Mouse (Mus musculus): ENCODE measurements at regions not wholly inside any gene's neighbourhood (a gene's known extent, or its start where the extent isn't known, plus 50 kb on each side); places are given as distances from the start of the nearest gene placed in this dataset.

DNA sequence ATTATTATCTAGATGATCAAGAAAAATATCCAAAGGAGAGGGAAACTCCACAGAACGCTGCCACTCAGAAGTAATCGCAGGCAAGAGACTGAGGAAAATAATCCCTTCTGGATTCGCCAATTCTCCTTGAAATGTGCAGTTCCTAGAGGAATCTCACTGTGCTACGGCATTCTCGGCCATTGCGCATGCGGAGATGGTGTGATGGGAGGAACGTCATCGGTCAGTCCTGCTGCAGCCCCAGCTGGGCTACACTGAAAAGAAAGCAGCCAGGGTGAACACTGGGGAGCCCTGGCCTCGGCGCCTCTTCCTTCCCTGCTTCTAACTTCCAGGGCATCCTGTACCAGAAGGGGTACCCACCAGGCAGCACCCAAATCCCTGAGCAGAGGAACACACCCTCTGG is 548.0 kb upstream of the Gm19410 start:
- Histone ChIP-seq H3K4me2 (no peak overlapping the region), H3K9me3 (no peaks in the 10 kb centered on the region), H3K9ac (no peak overlapping the region), H3K36me3 (no peaks in the 10 kb centered on the region), H3K4me3 (no peak overlapping the region), H3K27ac (replicated peaks) (no peak overlapping the region), H3K27me3 (replicated peaks) (no peaks in the 10 kb centered on the region), H3K4me1 (peaks cover 4% of the 10 kb centered on the region)
- WGBS: 80% methylated on average over 11 of the region's 11 CpGs
- no peak for ATAC-seq (ENCODE audit: extremely low read depth, insufficient number of reproducible peaks, low FRiP score, low TSS enrichment)

DNA sequence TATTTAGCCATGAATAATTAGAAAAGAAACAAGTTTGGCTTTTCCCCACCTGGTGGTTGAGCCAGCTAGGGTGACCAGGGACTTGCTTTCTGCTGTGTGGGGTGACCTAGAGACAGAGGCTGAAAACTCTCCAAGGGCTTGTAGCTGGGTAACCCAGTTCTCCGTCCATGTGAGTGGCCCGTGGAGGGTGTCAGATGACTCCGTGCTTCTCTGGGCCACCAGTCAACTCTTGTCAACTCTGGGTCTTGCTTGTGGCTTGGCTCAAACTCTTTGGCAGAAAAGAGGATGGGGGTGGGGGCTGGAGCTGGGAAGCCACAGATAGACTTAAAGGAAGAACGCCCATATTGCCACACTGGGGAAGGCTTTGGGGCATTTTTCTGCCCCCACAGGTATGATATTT is 547.3 kb upstream of the Gm19410 start:
- WGBS: 51% methylated on average over 4 of the region's 4 CpGs
- Histone ChIP-seq H3K27ac (replicated peaks) (no peak overlapping the region), H3K9ac (no peak overlapping the region), H3K4me1 (peaks cover 4% of the 10 kb centered on the region), H3K9me3 (no peaks in the 10 kb centered on the region), H3K27me3 (replicated peaks) (no peaks in the 10 kb centered on the region), H3K4me2 (no peak overlapping the region), H3K36me3 (no peaks in the 10 kb centered on the region), H3K4me3 (no peak overlapping the region)
- ATAC-seq (ENCODE audit: extremely low read depth, insufficient number of reproducible peaks, low FRiP score, low TSS enrichment): no peak

DNA sequence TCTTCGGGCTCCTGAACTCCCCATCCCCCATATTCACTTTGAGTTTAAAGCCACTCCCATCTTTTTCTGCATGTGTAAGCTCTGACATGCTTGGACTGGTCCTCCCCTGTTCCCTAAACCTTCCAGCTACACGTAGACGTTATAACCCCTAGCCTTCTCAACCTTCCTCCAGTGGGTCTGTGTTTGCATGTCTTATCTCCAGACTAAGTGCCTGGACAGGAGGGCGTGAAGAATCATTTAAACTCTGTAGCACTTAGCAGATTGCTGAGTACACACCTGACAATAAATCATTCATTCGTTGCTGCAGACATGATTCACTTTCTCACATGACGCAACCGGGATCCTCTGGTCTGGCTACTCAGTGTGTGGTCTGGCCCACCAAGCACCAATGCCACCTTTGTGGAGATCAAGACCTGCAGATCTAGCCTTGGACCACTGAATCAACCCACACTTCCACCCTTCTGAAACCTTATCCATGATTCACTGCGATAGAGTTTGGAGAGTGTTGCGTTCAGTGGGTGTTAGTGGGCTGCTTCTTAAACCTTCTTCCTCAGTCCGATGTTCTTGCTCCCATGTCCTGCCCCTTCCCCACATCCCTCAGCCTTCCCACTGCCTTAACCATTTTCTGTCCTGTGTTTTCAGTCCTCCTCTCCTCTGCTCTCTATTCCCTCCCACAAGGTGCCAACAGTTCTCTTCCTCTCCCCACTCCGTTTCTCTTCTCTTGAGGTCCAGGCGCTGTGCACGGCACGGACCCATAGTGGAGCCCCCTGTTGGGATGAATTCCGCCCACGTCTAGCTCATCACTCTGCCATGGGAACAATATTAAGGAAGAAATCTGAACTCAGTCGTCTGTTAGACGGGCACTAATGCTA is 541.3 kb upstream of the Gm19410 start:
- H3K27ac ChIP-seq (replicated peaks): no peak overlapping the region
- H3K4me2 ChIP-seq: no peak overlapping the region
- no peaks in the 10 kb centered on the region for H3K27me3 ChIP-seq (replicated peaks)
- no peaks in the 10 kb centered on the region for H3K4me1 ChIP-seq
- H3K36me3 ChIP-seq: no peaks in the 10 kb centered on the region
- H3K9ac ChIP-seq: no peak overlapping the region
- no peak overlapping the region for H3K4me3 ChIP-seq
- WGBS: 70% methylated on average over 18 of the region's 18 CpGs
- ATAC-seq (ENCODE audit: extremely low read depth, insufficient number of reproducible peaks, low FRiP score, low TSS enrichment): no peak
- no peaks in the 10 kb centered on the region for H3K9me3 ChIP-seq

DNA sequence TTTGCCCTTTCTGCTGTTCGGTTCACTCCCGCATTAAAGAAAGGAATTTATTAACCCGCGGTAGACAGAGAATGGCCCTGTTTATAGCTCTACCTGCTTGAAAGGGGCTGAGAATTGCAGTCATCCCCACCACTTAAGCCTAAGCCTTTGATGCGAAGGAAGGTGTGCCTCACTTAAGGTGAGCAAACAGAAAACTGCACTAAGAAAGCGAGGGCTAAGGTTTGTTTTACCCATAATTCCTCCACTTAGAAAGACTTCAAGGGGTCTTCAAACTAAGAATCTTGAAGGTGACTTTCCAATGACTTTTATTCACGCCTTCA is 540.7 kb upstream of the Gm19410 start:
- Histone ChIP-seq H3K9ac (no peak overlapping the region), H3K27me3 (replicated peaks) (no peaks in the 10 kb centered on the region), H3K27ac (replicated peaks) (no peak overlapping the region), H3K4me3 (no peak overlapping the region), H3K36me3 (no peaks in the 10 kb centered on the region), H3K4me2 (no peak overlapping the region), H3K4me1 (no peaks in the 10 kb centered on the region), H3K9me3 (no peaks in the 10 kb centered on the region)
- ATAC-seq (ENCODE audit: extremely low read depth, insufficient number of reproducible peaks, low FRiP score, low TSS enrichment): no peak
- WGBS: 74% methylated on average over 7 of the region's 7 CpGs

DNA sequence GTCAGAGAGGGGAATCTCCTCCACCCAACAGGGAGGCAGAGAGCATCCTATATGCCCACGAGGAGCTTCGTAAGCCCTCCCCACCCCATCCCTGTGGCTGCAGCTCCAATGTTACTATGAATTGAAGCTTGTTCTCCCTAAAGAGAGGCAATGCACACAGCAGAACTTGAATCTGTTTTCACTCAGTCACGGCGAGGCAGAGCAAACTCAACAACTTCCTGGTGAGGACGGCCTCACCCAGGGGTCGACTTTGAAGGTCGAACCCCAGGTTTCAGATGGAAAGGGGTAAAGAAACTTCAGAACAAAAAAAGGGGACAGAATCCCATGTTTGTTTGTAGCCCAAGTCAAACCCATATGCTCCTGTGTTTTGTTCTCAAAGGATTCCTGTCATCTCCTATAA is 538.5 kb upstream of the Gm19410 start:
- no peak overlapping the region for H3K27ac ChIP-seq (replicated peaks)
- no peak overlapping the region for H3K4me3 ChIP-seq
- no peaks in the 10 kb centered on the region for H3K9me3 ChIP-seq
- H3K4me1 ChIP-seq: no peaks in the 10 kb centered on the region
- no peaks in the 10 kb centered on the region for H3K27me3 ChIP-seq (replicated peaks)
- H3K9ac ChIP-seq: no peak overlapping the region
- no peaks in the 10 kb centered on the region for H3K36me3 ChIP-seq
- WGBS: 56% methylated on average over 7 of the region's 7 CpGs
- no peak for ATAC-seq (ENCODE audit: extremely low read depth, insufficient number of reproducible peaks, low FRiP score, low TSS enrichment)
- H3K4me2 ChIP-seq: no peak overlapping the region

DNA sequence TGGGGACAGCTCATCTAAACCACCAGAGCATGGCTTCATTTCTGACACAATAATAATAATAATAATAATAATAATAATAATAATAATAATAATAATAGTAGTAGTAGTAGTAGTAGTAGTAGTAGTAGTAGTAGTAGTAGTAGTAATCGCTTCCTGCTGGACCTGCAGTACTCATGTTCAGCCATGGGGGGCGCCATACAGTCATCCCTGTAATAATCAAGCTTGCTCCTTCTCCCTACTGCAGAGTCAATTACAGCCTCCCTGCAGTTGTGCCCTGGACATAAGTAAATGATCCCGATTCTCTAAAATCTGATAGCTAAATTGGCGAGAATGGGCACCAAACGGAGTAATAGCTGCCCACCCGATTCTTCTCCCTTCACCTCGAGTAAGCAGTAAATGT is 537.1 kb upstream of the Gm19410 start:
- Histone ChIP-seq H3K4me3 (no peak overlapping the region), H3K4me1 (peaks cover 2% of the 10 kb centered on the region; the same call in 1 of the 2 replicates), H3K36me3 (no peaks in the 10 kb centered on the region), H3K27me3 (replicated peaks) (no peaks in the 10 kb centered on the region), H3K27ac (replicated peaks) (no peak overlapping the region), H3K9me3 (no peaks in the 10 kb centered on the region), H3K9ac (no peak overlapping the region), H3K4me2 (no peak overlapping the region)
- WGBS: 71% methylated on average over 7 of the region's 7 CpGs
- ATAC-seq (ENCODE audit: extremely low read depth, insufficient number of reproducible peaks, low FRiP score, low TSS enrichment): no peak

DNA sequence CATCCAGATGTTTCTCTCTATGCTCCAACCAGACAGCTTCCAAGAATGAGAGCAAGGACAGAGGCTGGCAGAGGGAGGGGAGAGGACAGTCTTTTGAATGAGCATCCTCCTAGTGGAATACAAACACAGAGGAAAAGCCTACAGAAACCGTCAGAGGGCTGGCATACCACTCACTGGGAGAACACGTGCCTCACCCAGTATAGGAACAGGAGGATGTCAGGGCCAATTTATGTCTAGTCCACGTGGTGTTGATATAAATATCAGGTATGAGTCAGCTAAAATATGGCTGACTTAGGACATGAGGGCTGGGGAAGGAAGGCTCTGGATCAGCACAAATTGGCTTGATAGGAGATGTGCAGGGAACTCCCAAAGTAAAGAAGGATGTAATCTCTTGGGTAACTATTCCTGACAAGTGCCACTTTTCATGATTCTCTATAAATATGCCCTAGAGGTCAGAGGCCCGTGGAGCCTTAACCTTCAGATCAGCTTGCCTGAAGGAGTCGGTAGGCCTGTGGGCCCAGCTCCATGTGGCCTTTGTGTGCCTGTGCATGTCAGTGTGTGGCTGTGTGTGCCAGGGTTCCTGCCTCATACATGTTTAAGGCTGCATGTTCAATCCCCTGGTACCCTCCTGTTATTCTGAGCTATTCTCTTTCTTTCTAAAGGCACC is 531.9 kb upstream of the Gm19410 start:
- H3K4me3 ChIP-seq: no peak overlapping the region
- no peaks in the 10 kb centered on the region for H3K36me3 ChIP-seq
- H3K27me3 ChIP-seq (replicated peaks): no peaks in the 10 kb centered on the region
- H3K9me3 ChIP-seq: no peaks in the 10 kb centered on the region
- no peak overlapping the region for H3K9ac ChIP-seq
- no peak overlapping the region for H3K27ac ChIP-seq (replicated peaks)
- WGBS: 35% methylated on average over 5 of the region's 5 CpGs
- ATAC-seq (ENCODE audit: extremely low read depth, insufficient number of reproducible peaks, low FRiP score, low TSS enrichment): no peak
- no peak overlapping the region for H3K4me2 ChIP-seq
- H3K4me1 ChIP-seq: peaks cover 28% of the 10 kb centered on the region

DNA sequence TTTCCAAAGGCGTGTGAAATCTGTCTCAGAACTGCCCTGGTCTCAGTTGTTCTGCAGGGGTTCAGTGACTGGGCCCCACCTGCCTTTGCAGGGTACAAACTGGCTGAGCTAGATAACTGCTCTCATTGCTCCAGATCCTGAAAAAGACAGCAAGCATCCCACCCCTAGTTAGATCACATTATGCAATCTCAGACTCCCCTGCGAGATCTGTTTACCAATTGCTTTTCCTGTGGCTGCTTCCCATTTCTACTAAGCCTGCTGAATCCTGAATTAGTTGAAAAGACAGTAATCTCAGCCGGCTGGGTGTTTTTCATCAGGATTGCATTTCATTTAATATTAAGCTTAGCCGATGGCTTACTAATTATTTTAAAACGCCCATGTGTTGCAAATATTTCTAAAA is 531.2 kb upstream of the Gm19410 start:
- no peaks in the 10 kb centered on the region for H3K36me3 ChIP-seq
- no peaks in the 10 kb centered on the region for H3K27me3 ChIP-seq (replicated peaks)
- no peak for ATAC-seq (ENCODE audit: extremely low read depth, insufficient number of reproducible peaks, low FRiP score, low TSS enrichment)
- no peak overlapping the region for H3K9ac ChIP-seq
- H3K4me2 ChIP-seq: no peak overlapping the region
- no peaks in the 10 kb centered on the region for H3K9me3 ChIP-seq
- H3K4me1 ChIP-seq: peaks cover 28% of the 10 kb centered on the region
- H3K27ac ChIP-seq (replicated peaks): no peak overlapping the region
- no peak overlapping the region for H3K4me3 ChIP-seq
- WGBS: 65% methylated on average over 5 of the region's 5 CpGs

DNA sequence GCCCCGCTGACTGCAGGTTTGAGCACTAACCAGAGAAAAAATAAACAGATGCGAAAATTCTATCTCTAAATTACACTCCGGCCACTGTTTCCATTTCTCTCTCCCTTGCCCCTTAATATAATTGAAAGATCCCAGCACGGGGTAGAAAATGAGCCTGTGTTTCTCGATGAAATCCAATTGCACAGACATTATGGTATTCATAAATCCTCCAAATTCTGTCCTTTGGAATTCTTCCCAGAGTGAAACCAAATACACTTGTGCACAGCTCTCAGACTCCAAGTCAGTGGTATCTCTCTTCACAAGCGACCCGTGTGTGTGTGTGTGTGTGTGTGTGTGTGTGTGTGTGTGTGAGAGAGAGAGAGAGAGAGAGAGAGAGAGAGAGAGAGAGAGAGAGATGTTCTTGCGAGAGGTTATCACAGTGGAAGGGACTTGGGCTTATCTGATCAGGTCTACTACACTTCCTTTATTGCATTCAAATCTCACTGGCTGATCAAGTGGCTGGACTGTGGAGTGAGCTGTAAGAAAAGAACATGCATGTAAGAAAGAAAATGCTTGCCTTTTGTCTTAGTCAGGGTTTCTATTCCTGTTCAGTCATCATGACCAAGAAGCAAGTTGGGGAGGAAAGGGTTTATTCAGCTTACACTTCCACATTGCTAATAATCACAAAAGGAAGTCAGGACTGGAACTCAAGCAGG is 529.6 kb upstream of the Gm19410 start:
- Histone ChIP-seq H3K36me3 (no peaks in the 10 kb centered on the region), H3K9ac (no peak overlapping the region), H3K27ac (replicated peaks) (no peak overlapping the region), H3K9me3 (no peaks in the 10 kb centered on the region), H3K4me1 (peaks cover 34% of the 10 kb centered on the region), H3K27me3 (replicated peaks) (no peaks in the 10 kb centered on the region), H3K4me2 (no peak overlapping the region), H3K4me3 (no peak overlapping the region)
- ATAC-seq (ENCODE audit: extremely low read depth, insufficient number of reproducible peaks, low FRiP score, low TSS enrichment): no peak
- 62% methylated on average over 8 of the region's 8 CpGs for WGBS

DNA sequence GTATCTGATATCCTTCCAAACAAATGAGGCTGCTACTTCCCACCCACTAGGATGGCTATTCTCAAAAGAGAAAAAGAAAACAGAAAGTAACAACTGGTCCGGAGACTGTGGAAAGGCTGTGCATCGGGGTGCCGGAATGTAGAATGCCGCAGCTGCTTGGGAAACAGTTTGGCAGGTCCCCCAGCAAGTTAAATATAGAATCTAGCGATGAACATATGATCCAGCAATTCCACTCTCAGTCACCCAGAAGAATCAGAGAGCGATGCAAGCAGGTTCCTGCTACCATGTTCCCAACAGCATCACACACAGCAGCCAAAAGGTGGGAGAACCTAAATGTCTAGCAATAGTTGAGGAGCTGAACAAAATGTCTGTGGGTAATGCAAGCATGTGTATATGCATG is 528.3 kb upstream of the Gm19410 start:
- Histone ChIP-seq H3K4me1 (peaks cover 39% of the 10 kb centered on the region), H3K9me3 (no peaks in the 10 kb centered on the region), H3K36me3 (no peaks in the 10 kb centered on the region), H3K27me3 (replicated peaks) (no peaks in the 10 kb centered on the region), H3K9ac (peak overlapping the region; percentile 15; the same call in 1 of the 2 replicates), H3K27ac (replicated peaks) (peak overlapping the region; percentile 40), H3K4me2 (peak overlapping the region; percentile 56), H3K4me3 (peak overlapping the region; percentile 29)
- no peak for ATAC-seq (ENCODE audit: extremely low read depth, insufficient number of reproducible peaks, low FRiP score, low TSS enrichment)
- 21% methylated on average over 6 of the region's 6 CpGs for WGBS

DNA sequence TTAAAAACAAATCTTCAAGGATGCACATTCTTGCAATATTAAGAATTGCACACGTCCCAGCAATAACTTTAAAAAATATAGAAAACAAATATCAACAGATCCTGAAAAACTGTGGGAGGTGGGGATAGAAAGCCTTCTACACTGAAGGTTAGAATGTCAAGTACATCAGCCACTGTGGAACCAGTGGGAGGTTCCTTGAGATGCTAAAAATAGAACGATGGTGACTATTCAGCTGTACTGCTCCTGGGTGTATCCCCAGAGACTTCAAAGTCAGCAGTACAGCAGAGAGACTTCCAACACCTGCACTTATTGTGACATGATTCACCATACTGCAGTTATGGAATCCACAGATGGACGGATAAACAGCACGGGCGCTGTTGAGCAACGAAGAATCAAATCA is 524.7 kb upstream of the Gm19410 start:
- H3K9ac ChIP-seq: no peak overlapping the region
- H3K36me3 ChIP-seq: no peaks in the 10 kb centered on the region
- peak overlapping the region; percentile 32 for H3K27ac ChIP-seq (replicated peaks)
- no peak overlapping the region for H3K4me3 ChIP-seq
- 70% methylated on average over 6 of the region's 6 CpGs for WGBS
- H3K4me2 ChIP-seq: no peak overlapping the region
- H3K9me3 ChIP-seq: no peaks in the 10 kb centered on the region
- no peaks in the 10 kb centered on the region for H3K27me3 ChIP-seq (replicated peaks)
- ATAC-seq (ENCODE audit: extremely low read depth, insufficient number of reproducible peaks, low FRiP score, low TSS enrichment): no peak
- peaks cover 28% of the 10 kb centered on the region for H3K4me1 ChIP-seq
